In genomic region chr5:75451693-75452092, GRCm38 (mm10) we compare ENCODE assay signal across 9 mouse cellular contexts.
DNase-seq lines count a peak whose midpoint lies in the region; ATAC-seq lines count a peak whose summit lies in the region.
"Had no signal": no experiment of that assay in that cellular context is flagged by ENCODE, and none has a peak within 500 bp of the region (broad histone marks: within the 10 kb centered on the region; RNA-seq: fewer than 3 reads in every experiment).

No protein-coding gene starts in this region.

- H3K9me3 ChIP-seq in forebrain, embryonic 14.5 days (replicated peaks; ENCODE audit: control insufficient read depth, low read length), result no peaks in the 10 kb centered on the region
- H3K9me3 ChIP-seq in forebrain, embryonic 11.5 days (ENCODE audit: control insufficient read depth, low read length), result no peaks in the 10 kb centered on the region

- 62% methylated on average over 8 of the region's 8 CpGs for WGBS in forebrain, embryonic 14.5 days
- 88% methylated on average over 8 of the region's 8 CpGs for WGBS in forebrain, embryonic 11.5 days

- H3K4me3 ChIP-seq in forebrain, embryonic 14.5 days (ENCODE audit: low read depth, low read length), result no peak overlapping the region
- no peak overlapping the region for H3K4me3 ChIP-seq in forebrain, embryonic 11.5 days (ENCODE audit: low read depth, low read length)

- no peak overlapping the region for H3K27ac ChIP-seq in forebrain, embryonic 14.5 days (ENCODE audit: low read depth, low read length)
- H3K27ac ChIP-seq in forebrain, embryonic 11.5 days (ENCODE audit: low read depth, low read length), result no peak overlapping the region
- H3K27ac ChIP-seq: macrophage had no signal

- DNase-seq in forebrain, embryonic 14.5 days (ENCODE audit: low spot score), result peak; percentile 55
- DNase-seq in forebrain, embryonic 11.5 days (ENCODE audit: low spot score), result no peak
- peak; percentile 57 to 59 for DNase-seq in urinary bladder, adult 18-20 months (ENCODE audit: low spot score in 2 of 2)
- DNase-seq in urinary bladder, postnatal 10 days (ENCODE audit: low spot score), result no peak
- peak; percentile 18 to 54 for DNase-seq in lung, adult 18-20 months
- peak; percentile 56 to 70 for DNase-seq in urinary bladder, postnatal 36 days (ENCODE audit: low spot score in 2 of 2)
- DNase-seq in embryo, embryonic 10 days (ENCODE audit: low spot score), result no peak
- no peak for DNase-seq in left cerebral cortex, adult 9 months (ENCODE audit: low spot score in 2 of 2)

- no peak overlapping the region for H3K4me2 ChIP-seq in forebrain, embryonic 14.5 days (ENCODE audit: low read length)
- H3K4me2 ChIP-seq in forebrain, embryonic 11.5 days (ENCODE audit: low read depth, low read length, severe bottlenecking), result no peak overlapping the region

- H3K9ac ChIP-seq in forebrain, embryonic 14.5 days (ENCODE audit: low read length), result no peak overlapping the region
- no peak overlapping the region for H3K9ac ChIP-seq in forebrain, embryonic 11.5 days (ENCODE audit: low read length)

- ATAC-seq in forebrain, embryonic 14.5 days, result peak; percentile 67; the same call in 1 of the 2 replicates
- no peak for ATAC-seq in forebrain, embryonic 11.5 days (replicated peaks; ENCODE audit: low FRiP score)

- H3K4me1 ChIP-seq in forebrain, embryonic 14.5 days (ENCODE audit: control insufficient read depth, insufficient read depth, low read length), result 0 out of 2 replicates have a peak, but pooled peaks cover 2% of the 10 kb centered on the region
- H3K4me1 ChIP-seq in forebrain, embryonic 11.5 days (replicated peaks; ENCODE audit: control insufficient read depth, insufficient read depth, low read length), result no peaks in the 10 kb centered on the region

- H3K27me3 ChIP-seq in forebrain, embryonic 14.5 days (replicated peaks; ENCODE audit: control insufficient read depth, insufficient read depth, low read length), result no peaks in the 10 kb centered on the region
- H3K27me3 ChIP-seq in forebrain, embryonic 11.5 days (ENCODE audit: control insufficient read depth, insufficient read depth, low read length), result no peaks in the 10 kb centered on the region

- no peaks in the 10 kb centered on the region for H3K36me3 ChIP-seq in forebrain, embryonic 14.5 days (ENCODE audit: control insufficient read depth, insufficient read depth, low read length)
- no peaks in the 10 kb centered on the region for H3K36me3 ChIP-seq in forebrain, embryonic 11.5 days (ENCODE audit: control insufficient read depth, insufficient read depth, low read length)

Comparison
In these comparisons a context has a peak if more than half of its experiments do, and no peak if none do; other contexts are left out.
1. DNase-seq: peak in forebrain, embryonic 14.5 days (single experiment), urinary bladder, adult 18-20 months (2 of 2), lung, adult 18-20 months (2 of 2) and urinary bladder, postnatal 36 days (2 of 2); none in forebrain, embryonic 11.5 days (single experiment), urinary bladder, postnatal 10 days (single experiment), embryo, embryonic 10 days (single experiment) and left cerebral cortex, adult 9 months (0 of 2).